Mouse (Mus musculus) ES-E14 (cell line): ENCODE data around the gene 1700012B07Rik. TPM values are rescaled to one million over a fixed set of nuclear protein-coding genes. Genes with fewer than 3 reads are reported as not detected.

Experiments used
- DNase-seq: peaks from one replicate; pipeline ENCODE4 v3.0.0-alpha.2; 2013; ENCODE audit warnings: low read depth, low spot score
- H3K27ac ChIP-seq: 2 replicates; pipeline ENCODE4 v1.5.1; 2012; ENCODE audit warnings: low read depth, mild to moderate bottlenecking, low read length, moderate library complexity, mixed read lengths; ENCODE audit not compliant: poor library complexity, insufficient read depth, severe bottlenecking
- H3K36me3 ChIP-seq: 2 replicates; pipeline ENCODE4 v1.6.1; 2012; ENCODE audit warnings: mild to moderate bottlenecking, low read length, moderate library complexity, mixed read lengths; ENCODE audit not compliant: control insufficient read depth, poor library complexity, insufficient read depth, severe bottlenecking
- H3K4me1 ChIP-seq, 2 experiments: fragments of 150-350 bp in 1 of 2; sonication (generic) in 1 of 2; 2 replicates each; pipeline ENCODE4 v1.6.1; 2012; ENCODE audit warnings: low read length in 2 of 2, mild to moderate bottlenecking in 1 of 2, mixed read lengths in 1 of 2; ENCODE audit not compliant: control insufficient read depth in 2 of 2, insufficient read depth in 2 of 2, poor library complexity in 1 of 2
- H3K4me3 ChIP-seq, 2 experiments: fragments of 150-350 bp in 1 of 2; sonication (generic) in 1 of 2; 2 replicates each; pipeline ENCODE4 v1.5.1; 2012; ENCODE audit warnings: low read length in 2 of 2, low read depth in 1 of 2, mild to moderate bottlenecking in 1 of 2, mixed read lengths in 1 of 2; ENCODE audit not compliant: insufficient read depth in 1 of 2, poor library complexity in 1 of 2, severe bottlenecking in 1 of 2
- H3K9ac ChIP-seq: 2 replicates; pipeline ENCODE4 v1.6.1; 2012; ENCODE audit warnings: low read depth, mild to moderate bottlenecking, low read length, mixed read lengths; ENCODE audit not compliant: poor library complexity, insufficient read depth, severe bottlenecking
- H3K9me3 ChIP-seq: fragments of 150-350 bp; sonication (generic); 2 replicates; pipeline ENCODE4 v1.6.1; 2012; ENCODE audit warnings: low read depth, mild to moderate bottlenecking, low read length; ENCODE audit not compliant: control insufficient read depth, insufficient read depth
- CHD2 ChIP-seq: IDR thresholded peaks from 2 replicates; pipeline ENCODE4 v1.6.1; 2014; ENCODE audit warnings: mild to moderate bottlenecking, low read depth, low read length, inconsistent platforms
- HCFC1 ChIP-seq: IDR thresholded peaks from 2 replicates; pipeline ENCODE4 v1.6.1; 2012; ENCODE audit warnings: low read length, inconsistent platforms, borderline replicate concordance; ENCODE audit not compliant: insufficient read depth
- MAFK ChIP-seq: IDR thresholded peaks from 2 replicates; pipeline ENCODE4 v1.6.1; 2014; ENCODE audit warnings: mild to moderate bottlenecking, low read depth, low read length, inconsistent platforms; ENCODE audit not compliant: insufficient read depth
- ZC3H11A ChIP-seq: IDR thresholded peaks from 2 replicates; pipeline ENCODE4 v1.6.1; 2012; ENCODE audit warnings: low read depth, mild to moderate bottlenecking, inconsistent platforms, low read length, borderline replicate concordance
- ZNF384 ChIP-seq: IDR thresholded peaks from 2 replicates; pipeline ENCODE4 v1.6.1; 2012; ENCODE audit warnings: low read depth, low read length, inconsistent platforms
- in situ Hi-C, 2 experiments: fragments of 600-800 bp; cut with MboI; formaldehyde crosslinking; loops; one replicate each; pipeline ENCODE4 v1.15.1; 2025; ENCODE audit warnings: low sequenced_read_pairs in 2 of 2, inconsistent platforms in 1 of 2; ENCODE audit not compliant: unreplicated experiment in 2 of 2
- total RNA-seq: library from RNA; depleted of rRNA; stranded (reverse); fragments of 300-350 nt; gene quantifications from 2 replicates; pipeline ENCODE4 v1.2.3, GENCODE M21; 2012; rRNA removed

Gene 1700012B07Rik
- total RNA-seq = not detected in 2 replicates

DNA sequence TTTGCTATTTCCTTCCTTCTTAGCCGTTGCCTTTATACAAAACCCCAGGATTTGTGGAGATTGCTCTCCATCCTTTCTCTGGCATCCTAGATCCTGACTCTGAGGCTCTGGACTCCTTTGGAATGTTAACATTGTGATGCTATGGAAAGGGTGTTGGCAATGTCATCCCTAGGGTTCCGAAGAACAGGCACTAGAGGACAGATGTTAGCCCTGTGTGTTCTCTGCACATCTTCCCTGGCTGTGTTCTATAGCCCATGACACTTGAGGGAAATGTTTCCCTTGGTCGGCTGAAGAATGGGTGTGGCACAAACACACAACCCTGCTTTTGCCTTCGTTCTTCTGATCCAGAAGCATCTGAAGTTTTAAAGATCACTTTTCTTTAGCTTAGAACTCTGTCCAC lies at the start of gene 1700012B07Rik:
1700012B07Rik (minus strand) TSS at position 101 of the 400 bp plus-strand sequence.
- Histone ChIP-seq H3K9me3 (no peaks in the 10 kb centered on the region), H3K9ac (no peak within 1 kb of the TSS), H3K36me3 (no peaks in the 10 kb centered on the region), H3K4me3 (no peak within 1 kb of the TSS), H3K27ac (no peak within 1 kb of the TSS), H3K4me1 (no peaks in the 10 kb centered on the region)
- TF ChIP-seq MAFK (no peak), ZNF384 (no peak), HCFC1 (no peak), ZC3H11A (no peak), CHD2 (no peak)
- in situ Hi-C loops = no loop called here
- DNase-seq = no peak

DNA sequence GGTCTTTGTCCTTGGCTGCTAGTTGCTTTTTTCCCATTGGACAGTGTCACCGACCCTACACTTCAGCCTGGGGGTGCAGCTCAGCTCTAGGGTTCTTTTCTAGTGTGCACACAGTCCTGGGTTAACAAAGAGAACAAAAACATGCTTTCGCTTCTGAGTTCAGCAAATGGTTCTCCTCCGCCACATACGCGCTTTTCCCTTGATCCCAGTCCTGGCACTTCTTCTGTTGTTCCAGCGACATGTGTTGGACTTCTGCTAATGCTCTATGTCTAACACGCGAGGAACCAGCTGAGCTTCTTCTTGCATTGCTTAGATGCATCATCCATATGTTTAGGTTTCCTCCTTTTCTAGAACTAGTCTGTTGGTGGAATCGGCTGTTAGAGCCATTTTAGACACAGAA lies 48.9 kb upstream of the 1700012B07Rik start:
- in situ Hi-C loops = loop anchor here (10.0 kb wide), 1 partner anchor 388 kb away; no protein-coding TSS in a partner anchor
- DNase-seq = no peak

GRCm38 (mm10) chr11:109875834-109876233 lies 48.0 kb upstream of the 1700012B07Rik start:
- in situ Hi-C loops = loop anchor here (10.0 kb wide), 1 partner anchor 389 kb away; no protein-coding TSS in a partner anchor
- H3K4me1 ChIP-seq = no peaks in the 10 kb centered on the region
- H3K36me3 ChIP-seq = no peaks in the 10 kb centered on the region
- no peak for DNase-seq
- H3K9ac ChIP-seq = no peak overlapping the region
- no peak overlapping the region for H3K27ac ChIP-seq
- no peak for TF ChIP-seq HCFC1
- H3K9me3 ChIP-seq = no peaks in the 10 kb centered on the region
- no peak overlapping the region for H3K4me3 ChIP-seq

More for the DNA sequence above, 48.9 kb upstream of the 1700012B07Rik start:
- no peaks in the 10 kb centered on the region for H3K36me3 ChIP-seq
- H3K4me1 ChIP-seq = no peaks in the 10 kb centered on the region
- TF ChIP-seq HCFC1 (no peak), ZNF384 (no peak), MAFK (no peak), CHD2 (no peak), ZC3H11A (no peak)
- H3K4me3 ChIP-seq = no peak overlapping the region
- no peak overlapping the region for H3K9ac ChIP-seq
- H3K9me3 ChIP-seq = no peaks in the 10 kb centered on the region
- H3K27ac ChIP-seq = no peak overlapping the region

DNA sequence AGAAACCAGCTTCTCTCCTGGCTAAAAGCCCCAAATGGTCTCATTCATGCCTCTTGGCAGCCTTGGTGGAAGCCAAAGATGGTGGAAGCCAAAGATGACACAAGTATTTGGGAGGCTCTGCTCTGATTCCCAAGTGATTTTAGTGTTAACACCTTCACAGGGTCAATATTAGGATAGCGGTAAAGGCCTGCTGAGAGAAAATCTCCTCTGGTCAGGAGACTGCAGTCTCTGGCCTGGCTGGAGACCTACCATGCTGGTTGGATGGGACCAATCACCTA lies 47.6 kb upstream of the 1700012B07Rik start:
- in situ Hi-C loops = loop anchor here (10.0 kb wide), 1 partner anchor 389 kb away; no protein-coding TSS in a partner anchor
- H3K4me3 ChIP-seq = no peak overlapping the region
- H3K9me3 ChIP-seq = no peaks in the 10 kb centered on the region
- H3K9ac ChIP-seq = no peak overlapping the region
- TF ChIP-seq ZNF384 (no peak), HCFC1 (no peak), CHD2 (no peak), MAFK (no peak), ZC3H11A (no peak)
- DNase-seq = no peak
- no peaks in the 10 kb centered on the region for H3K36me3 ChIP-seq
- H3K27ac ChIP-seq = no peak overlapping the region
- no peaks in the 10 kb centered on the region for H3K4me1 ChIP-seq
